Mouse (Mus musculus) forebrain, embryonic 12.5 days (tissue): ENCODE measurements around the gene Asic5. TPM values are rescaled to one million over a fixed set of nuclear protein-coding genes. Genes with fewer than 3 reads are reported as not detected.

ENCODE experiments used
- ATAC-seq: fragments of 200-750 bp; cut with Nextera tagmentation; 2 replicates; pipeline ENCODE4 v1.8.0; 2017; ENCODE audit warnings: moderate TSS enrichment; ENCODE audit not compliant: low FRiP score
- H3K27ac ChIP-seq: fragments of 300-500 bp; sonication (generic); 2 replicates; pipeline ENCODE4 v1.5.1; 2016; ENCODE audit warnings: mild to moderate bottlenecking
- H3K27me3 ChIP-seq: fragments of 300-500 bp; sonication (generic); 2 replicates; pipeline ENCODE4 v1.6.1; 2016; ENCODE audit warnings: mild to moderate bottlenecking
- H3K36me3 ChIP-seq: fragments of 300-500 bp; sonication (generic); replicated peaks from 2 replicates; pipeline ENCODE4 v1.6.1; 2016; ENCODE audit warnings: mild to moderate bottlenecking
- H3K4me1 ChIP-seq: fragments of 300-500 bp; sonication (generic); 2 replicates; pipeline ENCODE4 v1.6.1; 2016
- H3K4me2 ChIP-seq: fragments of 300-500 bp; sonication (generic); 2 replicates; pipeline ENCODE4 v1.6.1; 2016; ENCODE audit warnings: mild to moderate bottlenecking, moderate library complexity
- H3K4me3 ChIP-seq: fragments of 300-500 bp; sonication (generic); replicated peaks from 2 replicates; pipeline ENCODE4 v1.5.1; 2016; ENCODE audit warnings: mild to moderate bottlenecking
- H3K9ac ChIP-seq: fragments of 300-500 bp; sonication (generic); 2 replicates; pipeline ENCODE4 v1.6.1; 2016; ENCODE audit warnings: mild to moderate bottlenecking
- H3K9me3 ChIP-seq: fragments of 300-500 bp; sonication (generic); 2 replicates; pipeline ENCODE4 v1.6.1; 2016
- WGBS: fragments of 180-500 bp; shearing (Covaris S2); methylation state at CpG from one replicate; pipeline ENCODE4 v1.1.7; 2016; 5-methylcytosine and 5-hydroxymethylcytosine counted together
- polyA plus RNA-seq: library from polyadenylated mRNA; unstranded; fragments of >200 nt; fragmentation: Nextera tagmentation; extraction: Ambion mirVana; gene quantifications from 2 replicates; pipeline ENCODE4 v1.2.1, GENCODE M21; 2016

Gene Asic5
- polyA plus RNA-seq, 1 experiment from 2014 or later = not detected

GRCm38 (mm10) chr3:81976102-81976501, 6.0 kb upstream of the Asic5 start, which contains the start of gene Tdo2:
TSS of gene Tdo2 (minus strand) at chr3:81976202.
- Histone ChIP-seq H3K27me3 (no peaks in the 10 kb centered on the region), H3K27ac (no peak within 1 kb of the TSS), H3K9ac (no peak within 1 kb of the TSS), H3K4me2 (no peak within 1 kb of the TSS), H3K36me3 (no peaks in the 10 kb centered on the region), H3K4me3 (no peak within 1 kb of the TSS), H3K9me3 (no peaks in the 10 kb centered on the region), H3K4me1 (no peaks in the 10 kb centered on the region)
- no peak for ATAC-seq

DNA sequence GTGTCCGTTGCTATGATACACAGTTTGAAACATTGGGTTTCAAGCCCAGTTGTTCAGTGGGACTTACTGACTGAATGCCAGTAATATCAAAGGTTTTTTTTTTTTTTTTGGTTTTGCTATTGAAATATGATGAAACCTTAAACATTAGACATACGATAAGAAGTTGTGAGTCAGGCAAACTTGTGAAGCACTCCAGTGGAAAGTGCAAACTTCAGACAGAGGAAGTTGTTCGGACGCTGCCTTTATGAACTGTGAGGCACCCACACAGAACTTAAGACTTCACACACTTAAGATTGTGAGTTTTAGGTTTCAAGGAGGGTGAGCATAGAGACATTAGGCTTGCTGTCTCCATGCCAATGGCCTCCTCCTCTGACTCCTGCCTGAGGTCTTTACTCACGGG, 514 bp upstream of the Asic5 start:
- 90% methylated on average over 5 of the region's 5 CpGs for WGBS
- no peak overlapping the region for H3K4me2 ChIP-seq
- no peaks in the 10 kb centered on the region for H3K9me3 ChIP-seq
- H3K27me3 ChIP-seq = no peaks in the 10 kb centered on the region
- no peak for ATAC-seq
- H3K9ac ChIP-seq = no peak overlapping the region
- H3K4me1 ChIP-seq = no peaks in the 10 kb centered on the region
- H3K27ac ChIP-seq = no peak overlapping the region
- no peaks in the 10 kb centered on the region for H3K36me3 ChIP-seq
- no peak overlapping the region for H3K4me3 ChIP-seq

- no peak overlapping the region for H3K9ac ChIP-seq
- H3K27ac ChIP-seq = no peak overlapping the region
- H3K27me3 ChIP-seq = no peaks in the 10 kb centered on the region
- no peak overlapping the region for H3K4me3 ChIP-seq
- no peak overlapping the region for H3K4me2 ChIP-seq
- no peaks in the 10 kb centered on the region for H3K36me3 ChIP-seq
- H3K4me1 ChIP-seq = no peaks in the 10 kb centered on the region
- 83% methylated on average over 8 of the region's 8 CpGs for WGBS
- no peak for ATAC-seq
- no peaks in the 10 kb centered on the region for H3K9me3 ChIP-seq
These were observed 1.2 kb downstream of the Asic5 start for GRCm38 (mm10) chr3:81983120-81983895.

GRCm38 (mm10) chr3:81985100-81985499, 3.0 kb downstream of the Asic5 start:
- ATAC-seq = no peak
- Histone ChIP-seq H3K9ac (no peak overlapping the region), H3K27me3 (no peaks in the 10 kb centered on the region), H3K9me3 (no peaks in the 10 kb centered on the region), H3K4me1 (no peaks in the 10 kb centered on the region), H3K27ac (no peak overlapping the region), H3K4me3 (no peak overlapping the region), H3K4me2 (no peak overlapping the region), H3K36me3 (no peaks in the 10 kb centered on the region)
- WGBS = 69% methylated on average over 1 of the region's 1 CpGs

DNA sequence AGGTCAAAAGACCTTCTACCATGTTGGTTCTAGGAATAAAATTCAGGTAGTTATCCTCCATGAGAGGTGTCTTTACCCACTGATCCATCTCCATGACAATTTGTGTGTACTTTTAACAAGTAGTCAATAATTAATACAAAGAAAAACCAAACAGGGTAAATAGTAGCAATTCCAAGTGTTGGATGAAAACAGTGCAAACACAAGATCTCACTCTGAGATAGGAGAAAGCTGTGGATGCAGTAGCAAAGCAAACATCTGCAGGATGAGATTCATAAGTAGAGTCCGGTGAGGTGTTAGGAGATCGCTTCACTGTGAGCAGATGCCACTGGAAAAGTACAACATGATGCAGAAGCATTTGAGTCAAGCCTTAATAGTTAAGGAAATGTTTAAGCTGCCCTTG, 4.0 kb downstream of the Asic5 start:
- no peak for ATAC-seq
- no peak overlapping the region for H3K27ac ChIP-seq
- no peaks in the 10 kb centered on the region for H3K4me1 ChIP-seq
- 100% methylated on average over 2 of the region's 2 CpGs for WGBS
- H3K4me3 ChIP-seq = no peak overlapping the region
- no peak overlapping the region for H3K4me2 ChIP-seq
- H3K27me3 ChIP-seq = no peaks in the 10 kb centered on the region
- H3K9me3 ChIP-seq = no peaks in the 10 kb centered on the region
- no peaks in the 10 kb centered on the region for H3K36me3 ChIP-seq
- no peak overlapping the region for H3K9ac ChIP-seq

DNA sequence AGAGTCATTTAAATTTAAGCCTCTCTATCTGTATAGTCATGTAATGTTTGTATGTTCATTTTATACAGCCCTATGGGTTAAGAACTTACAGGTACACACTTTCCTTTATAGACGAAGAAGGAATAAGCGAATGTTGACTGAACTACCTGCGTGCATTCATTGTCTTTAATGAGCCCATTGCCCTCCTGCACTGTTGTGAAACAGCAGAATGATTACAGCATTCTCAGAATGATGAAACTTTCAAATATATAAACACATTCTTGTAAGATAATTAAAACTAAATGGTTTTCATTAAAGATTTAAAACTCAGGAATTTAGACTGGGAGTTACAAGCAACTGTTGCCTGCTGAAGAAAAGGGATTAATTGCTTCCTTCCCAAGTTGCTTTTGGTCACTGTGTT, 5.5 kb downstream of the Asic5 start:
- no peak overlapping the region for H3K4me2 ChIP-seq
- H3K27me3 ChIP-seq = no peaks in the 10 kb centered on the region
- 95% methylated on average over 3 of the region's 3 CpGs for WGBS
- H3K9ac ChIP-seq = no peak overlapping the region
- no peak overlapping the region for H3K4me3 ChIP-seq
- no peaks in the 10 kb centered on the region for H3K36me3 ChIP-seq
- H3K27ac ChIP-seq = no peak overlapping the region
- no peaks in the 10 kb centered on the region for H3K9me3 ChIP-seq
- no peak for ATAC-seq
- no peaks in the 10 kb centered on the region for H3K4me1 ChIP-seq

DNA sequence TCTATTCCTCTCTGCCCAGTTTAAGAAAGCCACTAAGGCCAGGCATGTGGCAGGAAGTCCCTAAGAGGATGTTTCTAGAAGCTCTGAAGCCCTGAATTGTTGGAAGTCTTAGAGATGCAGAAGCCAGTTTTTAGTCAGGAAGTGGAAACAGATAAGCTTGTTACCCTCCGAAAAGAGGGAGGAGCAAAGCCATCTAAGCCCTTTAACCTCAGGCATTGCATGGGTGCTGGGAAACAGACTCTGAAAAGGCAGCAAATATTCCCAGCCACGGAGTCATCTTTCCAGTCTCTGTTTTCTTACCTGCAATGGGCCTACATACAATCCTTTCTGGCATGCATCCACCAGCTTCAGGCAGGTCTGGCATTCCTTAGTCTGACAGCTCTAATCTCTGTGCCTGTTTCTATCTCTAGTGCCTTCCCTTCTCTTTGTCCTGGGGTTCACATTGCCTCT, 7.6 kb downstream of the Asic5 start:
- Histone ChIP-seq H3K9ac (no peak overlapping the region), H3K4me2 (no peak overlapping the region), H3K27ac (no peak overlapping the region), H3K9me3 (no peaks in the 10 kb centered on the region), H3K36me3 (no peaks in the 10 kb centered on the region), H3K4me3 (no peak overlapping the region), H3K4me1 (no peaks in the 10 kb centered on the region), H3K27me3 (no peaks in the 10 kb centered on the region)
- 56% methylated on average over 2 of the region's 2 CpGs for WGBS
- no peak for ATAC-seq

DNA sequence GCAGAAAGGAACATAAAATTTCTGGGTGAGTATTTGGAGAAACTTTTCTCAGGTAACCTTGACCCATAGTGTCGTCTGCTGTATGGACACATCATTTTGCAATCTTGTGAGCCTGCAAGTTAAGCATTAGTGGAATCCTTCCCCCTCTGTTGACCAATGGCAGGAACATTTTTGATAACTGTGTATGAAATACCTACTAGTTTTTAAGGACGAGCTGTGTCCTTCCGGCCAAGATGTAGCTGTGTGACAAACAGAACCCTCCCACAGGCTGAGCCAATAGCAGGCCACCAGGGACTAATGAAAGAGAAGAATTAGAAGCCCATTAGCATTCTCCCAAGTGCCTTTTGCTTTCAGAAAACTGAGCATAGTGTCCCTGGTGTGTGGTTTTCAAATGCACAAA, 8.4 kb downstream of the Asic5 start:
- no peak overlapping the region for H3K27ac ChIP-seq
- H3K36me3 ChIP-seq = no peaks in the 10 kb centered on the region
- no peaks in the 10 kb centered on the region for H3K9me3 ChIP-seq
- no peaks in the 10 kb centered on the region for H3K4me1 ChIP-seq
- no peak overlapping the region for H3K4me2 ChIP-seq
- H3K27me3 ChIP-seq = no peaks in the 10 kb centered on the region
- no peak for ATAC-seq
- WGBS = 78% methylated on average over 3 of the region's 3 CpGs
- no peak overlapping the region for H3K9ac ChIP-seq
- no peak overlapping the region for H3K4me3 ChIP-seq

GRCm38 (mm10) chr3:81995371-81995770, 13.3 kb downstream of the Asic5 start:
- Histone ChIP-seq H3K27me3 (no peaks in the 10 kb centered on the region), H3K4me3 (no peak overlapping the region), H3K27ac (no peak overlapping the region), H3K9me3 (no peaks in the 10 kb centered on the region), H3K9ac (no peak overlapping the region), H3K36me3 (no peaks in the 10 kb centered on the region), H3K4me1 (no peaks in the 10 kb centered on the region), H3K4me2 (no peak overlapping the region)
- WGBS = 41% methylated on average over 4 of the region's 4 CpGs
- no peak for ATAC-seq

DNA sequence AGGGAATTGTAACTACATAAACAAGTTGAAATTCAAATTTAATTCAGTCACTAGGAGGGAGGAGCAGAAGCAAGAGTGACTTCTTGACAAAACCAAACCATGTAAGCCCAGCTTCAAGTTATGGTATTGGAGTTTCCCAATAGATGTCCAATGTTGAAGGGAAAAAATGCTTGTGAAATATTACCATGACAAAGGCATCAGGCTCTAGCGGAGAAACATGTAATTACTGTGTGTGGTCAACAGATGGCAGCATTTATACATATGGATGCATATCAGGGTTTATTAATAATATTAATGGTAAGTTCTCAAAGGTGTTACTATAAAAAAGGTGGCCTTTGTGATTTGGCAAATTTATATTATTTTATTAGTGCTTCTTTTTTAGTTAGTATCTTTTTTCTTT, 13.9 kb downstream of the Asic5 start:
- no peaks in the 10 kb centered on the region for H3K36me3 ChIP-seq
- H3K4me2 ChIP-seq = no peak overlapping the region
- peak; percentile 28; the same call in 1 of the 2 replicates for ATAC-seq
- WGBS = 0% methylated on average over 1 of the region's 1 CpGs
- no peak overlapping the region for H3K27ac ChIP-seq
- no peak overlapping the region for H3K4me3 ChIP-seq
- H3K9ac ChIP-seq = no peak overlapping the region
- H3K27me3 ChIP-seq = no peaks in the 10 kb centered on the region
- H3K4me1 ChIP-seq = no peaks in the 10 kb centered on the region
- no peaks in the 10 kb centered on the region for H3K9me3 ChIP-seq

DNA sequence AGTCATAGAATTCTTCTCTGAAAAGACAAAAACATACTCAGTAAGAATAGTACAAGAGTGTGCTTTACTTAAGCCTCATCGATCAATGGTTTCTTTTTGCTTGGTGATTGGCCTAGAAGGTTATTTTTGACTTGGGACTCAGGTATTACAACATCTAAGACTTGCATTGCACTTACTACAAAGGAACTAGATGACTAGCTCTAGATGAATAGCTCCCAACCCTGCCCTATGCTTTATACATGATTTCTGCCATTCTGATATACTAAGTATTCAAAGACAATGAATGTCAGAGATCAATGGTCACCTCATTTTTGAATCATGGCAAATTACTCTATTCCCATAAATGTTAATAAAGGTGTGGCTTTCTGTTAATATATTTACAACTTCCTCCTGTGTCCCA, 24.9 kb downstream of the Asic5 start:
- no peak overlapping the region for H3K4me2 ChIP-seq
- 90% methylated on average over 1 of the region's 1 CpGs for WGBS
- no peaks in the 10 kb centered on the region for H3K9me3 ChIP-seq
- ATAC-seq = no peak
- no peaks in the 10 kb centered on the region for H3K4me1 ChIP-seq
- no peak overlapping the region for H3K9ac ChIP-seq
- no peak overlapping the region for H3K4me3 ChIP-seq
- H3K27me3 ChIP-seq = no peaks in the 10 kb centered on the region
- H3K27ac ChIP-seq = no peak overlapping the region
- no peaks in the 10 kb centered on the region for H3K36me3 ChIP-seq

DNA sequence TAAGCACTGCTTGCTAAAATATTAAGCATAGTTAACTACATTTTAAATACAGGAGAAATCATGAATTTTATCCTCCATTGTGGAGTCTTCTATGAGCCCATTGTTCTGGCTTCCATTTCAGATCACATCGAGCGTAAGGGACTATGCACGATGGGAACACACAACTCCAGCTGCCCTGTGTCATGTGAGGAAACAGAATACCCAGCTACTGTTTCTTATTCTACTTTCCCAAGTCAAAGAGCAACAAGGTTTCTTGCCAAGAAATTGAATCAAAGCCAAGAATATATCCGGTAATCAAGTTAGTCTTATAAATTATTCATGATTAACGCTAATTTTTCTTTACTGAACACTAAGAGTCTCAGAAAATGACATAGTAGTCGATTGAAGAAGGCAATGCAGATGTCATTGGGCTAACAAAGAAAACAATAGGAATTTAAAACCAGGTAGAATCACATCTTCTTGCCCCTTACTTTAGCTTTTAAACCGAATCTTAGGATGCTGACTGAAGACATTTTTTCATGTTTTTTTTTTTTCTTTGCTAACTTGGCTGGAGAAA, 32.1 kb downstream of the Asic5 start:
- no peaks in the 10 kb centered on the region for H3K4me1 ChIP-seq
- H3K9ac ChIP-seq = no peak overlapping the region
- H3K27me3 ChIP-seq = no peaks in the 10 kb centered on the region
- no peak for ATAC-seq
- 37% methylated on average over 7 of the region's 7 CpGs for WGBS
- H3K9me3 ChIP-seq = no peaks in the 10 kb centered on the region
- H3K4me3 ChIP-seq = no peak overlapping the region
- no peaks in the 10 kb centered on the region for H3K36me3 ChIP-seq
- no peak overlapping the region for H3K27ac ChIP-seq
- H3K4me2 ChIP-seq = no peak overlapping the region

GRCm38 (mm10) chr3:82022421-82022920, 40.4 kb downstream of the Asic5 start:
- WGBS = 90% methylated on average over 8 of the region's 8 CpGs
- Histone ChIP-seq H3K36me3 (no peaks in the 10 kb centered on the region), H3K4me3 (no peak overlapping the region), H3K9ac (no peak overlapping the region), H3K27ac (no peak overlapping the region), H3K9me3 (no peaks in the 10 kb centered on the region), H3K4me1 (no peaks in the 10 kb centered on the region), H3K4me2 (no peak overlapping the region), H3K27me3 (no peaks in the 10 kb centered on the region)
- no peak for ATAC-seq
